Mouse (Mus musculus) T-helper 17 cell (primary cell): ENCODE data around the gene Nfib.

Experiments used
- in situ Hi-C, 2 experiments: fragments of 300-600 bp; cut with MboI, MseI; formaldehyde crosslinking; loops; 1 replicate in 1 of 2; 2 replicates in 1 of 2; pipeline ENCODE4 v1.15.1; 2025; ENCODE audit warnings: high pct_unique_total_duplicates in 2 of 2

Nfib gene

DNA sequence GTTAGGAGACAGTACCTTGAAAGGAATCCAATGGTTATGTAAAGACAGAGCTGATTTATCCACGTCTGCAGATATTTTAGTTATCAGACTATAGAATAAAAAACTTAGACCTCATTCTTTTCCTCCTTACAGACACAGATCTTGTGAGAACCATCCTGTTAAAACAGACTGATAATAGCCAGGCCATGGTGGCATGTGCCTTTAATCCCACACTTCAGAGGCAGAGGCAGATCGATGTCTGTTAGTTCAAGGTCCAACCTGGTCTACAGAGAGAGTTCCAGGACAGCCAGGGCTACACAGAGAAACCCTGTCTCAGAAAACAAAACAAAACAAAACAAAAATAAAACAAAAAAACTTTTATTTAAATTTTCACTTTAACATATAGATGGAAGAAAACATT is 264.9 kb downstream of the Nfib start:
- in situ Hi-C loops: no loop called here

DNA sequence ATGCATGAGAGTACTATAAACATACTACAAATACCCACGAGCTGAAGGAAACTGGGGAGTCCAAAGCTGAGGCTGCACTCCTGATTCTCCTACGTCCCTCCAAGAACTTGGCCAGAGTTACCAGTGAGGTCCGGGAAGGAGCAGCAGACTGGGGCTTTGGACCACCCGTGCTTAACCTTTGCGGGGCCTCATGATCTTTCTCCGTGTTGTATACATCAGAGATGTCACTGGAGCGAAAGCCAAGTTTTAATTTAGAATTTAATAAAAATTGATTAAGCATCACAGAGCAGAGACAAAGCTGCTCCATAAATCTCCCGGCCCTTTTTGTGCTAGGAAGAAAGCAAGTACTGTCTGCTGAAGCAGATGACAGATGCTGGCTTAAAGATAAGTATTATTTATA is 265.7 kb downstream of the Nfib start:
- in situ Hi-C loops: no loop called here

DNA sequence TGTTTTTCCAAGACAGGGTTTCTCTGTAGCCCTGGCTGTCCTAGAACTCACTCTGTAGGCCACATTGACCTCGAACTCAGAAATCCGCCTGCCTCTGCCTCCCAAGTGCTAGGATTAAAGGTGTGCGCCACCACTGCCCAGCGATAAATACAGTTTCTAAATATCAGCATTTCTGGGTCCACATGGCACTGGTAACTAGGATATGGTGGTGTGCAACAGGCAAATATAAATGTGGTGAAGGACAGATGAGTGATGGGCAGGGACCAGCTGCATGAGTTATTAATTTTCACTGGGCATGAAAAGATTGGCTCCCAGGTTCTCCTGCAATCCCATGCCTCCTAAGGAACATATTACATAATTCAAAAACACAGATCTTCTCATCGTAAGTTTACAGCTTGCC is 266.9 kb downstream of the Nfib start:
- in situ Hi-C loops: no loop called here

DNA sequence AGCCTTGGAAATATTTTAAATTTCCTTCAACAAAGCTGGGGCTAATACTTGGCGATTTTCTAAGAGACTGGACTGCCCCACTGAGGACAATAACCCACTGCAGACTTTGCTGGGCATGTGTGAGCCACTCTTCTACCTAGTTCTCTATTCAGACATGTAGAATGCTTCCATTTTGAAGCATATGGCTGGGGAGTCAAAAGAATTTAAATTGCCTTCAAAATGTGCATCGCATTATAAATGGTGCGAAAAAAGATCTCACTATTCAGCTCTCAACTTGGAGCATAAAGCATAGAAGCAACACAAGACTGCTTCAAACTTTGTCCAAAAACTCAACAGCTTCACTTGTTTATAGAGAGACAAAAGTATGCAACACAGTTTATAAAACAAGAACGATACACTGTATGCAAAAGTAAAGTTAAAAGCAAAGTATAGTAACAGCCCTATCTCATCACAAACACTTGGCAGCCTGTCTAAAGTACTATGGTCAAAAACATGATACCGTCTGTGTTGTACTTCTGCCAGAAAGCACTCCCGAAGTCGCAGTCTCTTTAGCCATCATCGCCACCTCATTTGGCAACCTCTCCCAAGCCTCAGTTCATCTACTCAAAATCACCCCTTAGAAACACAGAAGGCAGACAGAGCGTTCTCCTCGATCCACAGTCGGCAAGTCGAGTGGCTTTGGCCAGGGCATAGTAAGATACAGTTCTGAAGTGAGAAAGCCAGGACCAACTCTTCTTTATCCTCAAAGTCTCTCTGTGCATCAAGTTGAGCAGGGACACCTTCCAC is 267.8 kb downstream of the Nfib start:
- in situ Hi-C loops: no loop called here

DNA sequence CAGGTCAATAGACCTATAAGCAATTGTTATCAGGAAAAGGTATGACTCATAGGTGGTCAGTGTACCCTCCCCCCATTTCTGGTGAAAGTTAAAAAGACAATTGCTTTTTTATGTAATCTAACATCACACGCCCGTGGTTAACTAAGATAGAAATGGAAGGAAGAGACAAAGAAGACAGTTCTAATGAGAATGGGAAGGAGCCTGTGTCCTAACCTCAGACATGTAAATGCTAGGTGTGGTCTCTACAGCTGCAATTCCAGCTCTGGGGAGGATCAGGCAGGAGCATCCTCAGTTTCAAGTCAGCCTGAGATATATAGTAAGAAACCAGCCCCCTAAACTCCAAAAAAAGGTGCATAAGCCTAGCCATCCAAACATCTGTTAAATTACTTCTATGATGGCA is 268.9 kb downstream of the Nfib start:
- in situ Hi-C loops: no loop called here

DNA sequence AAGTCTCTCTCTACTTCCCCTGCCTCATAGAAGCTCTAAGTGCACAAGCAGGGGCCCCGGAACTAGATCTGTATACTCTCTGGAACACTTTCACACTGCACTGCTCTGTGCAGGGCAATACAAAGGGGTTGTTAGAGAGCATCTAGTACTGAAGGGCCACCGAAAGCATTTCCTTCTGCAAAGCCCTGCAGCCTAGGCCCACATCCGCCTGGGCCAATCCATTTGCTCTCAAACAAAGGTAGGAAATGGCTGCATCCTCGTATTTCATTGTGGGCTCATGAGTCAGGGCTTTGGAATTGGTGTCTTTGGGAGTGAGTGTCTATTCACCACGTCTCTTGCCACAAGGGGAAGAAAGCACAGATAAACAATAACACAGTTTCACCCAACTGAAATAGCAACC is 269.8 kb downstream of the Nfib start:
- in situ Hi-C loops: no loop called here

DNA sequence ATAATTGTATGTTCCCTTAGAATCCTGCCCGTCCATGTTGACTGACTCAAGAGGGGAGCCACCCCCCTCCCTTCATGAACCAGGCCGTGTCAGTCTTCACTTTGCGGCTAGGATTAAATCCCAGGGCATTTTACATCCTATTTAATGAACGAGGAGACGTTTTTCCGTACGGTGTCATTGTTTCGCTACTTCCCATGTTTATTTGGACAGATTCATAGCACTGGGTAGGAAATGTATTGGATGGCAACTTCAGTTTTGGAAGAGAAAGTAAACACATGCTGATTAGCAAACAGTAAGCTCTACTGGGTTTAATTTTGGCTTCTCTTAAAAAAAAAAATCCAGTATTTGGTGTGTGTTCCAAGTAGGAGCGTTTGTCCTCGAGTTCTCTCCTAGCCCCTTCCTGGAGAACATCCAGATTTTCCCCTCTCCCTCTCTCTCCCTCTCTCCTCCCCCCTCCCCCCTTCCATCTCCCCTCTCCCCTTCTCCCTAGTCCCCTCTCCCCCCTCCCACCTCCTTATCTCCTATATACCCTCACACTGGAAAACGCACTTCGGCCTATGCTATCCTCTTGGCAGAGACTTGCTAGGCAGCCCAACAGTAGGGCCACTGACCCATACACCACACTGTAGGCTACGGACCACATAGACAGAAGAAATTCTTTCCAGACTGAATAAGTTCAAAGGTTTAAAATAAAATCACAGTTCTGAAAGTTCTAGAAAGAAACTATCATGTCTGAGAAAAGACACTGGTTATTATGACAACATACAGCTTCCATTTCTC is 271.4 kb downstream of the Nfib start:
- in situ Hi-C loops: no loop called here

DNA sequence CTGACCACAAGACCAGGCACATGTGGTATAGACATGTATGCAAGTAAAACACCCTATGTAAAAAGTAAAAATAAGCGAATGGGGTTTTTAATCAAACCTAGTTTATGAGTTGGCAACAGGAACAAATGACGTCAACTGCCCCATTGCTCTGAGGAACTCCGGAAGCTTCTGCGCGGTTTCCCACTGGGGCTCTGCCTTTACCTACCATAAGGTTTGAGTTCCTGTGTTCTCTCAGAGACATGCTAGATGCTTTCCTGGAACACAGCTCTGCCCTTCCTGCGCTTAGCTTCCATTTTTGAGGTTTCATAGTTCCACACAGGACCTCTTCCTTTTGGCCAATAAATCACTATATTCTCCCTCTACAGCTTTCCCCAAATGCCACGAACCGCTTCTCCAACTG is 273.7 kb downstream of the Nfib start:
- in situ Hi-C loops: no loop called here

DNA sequence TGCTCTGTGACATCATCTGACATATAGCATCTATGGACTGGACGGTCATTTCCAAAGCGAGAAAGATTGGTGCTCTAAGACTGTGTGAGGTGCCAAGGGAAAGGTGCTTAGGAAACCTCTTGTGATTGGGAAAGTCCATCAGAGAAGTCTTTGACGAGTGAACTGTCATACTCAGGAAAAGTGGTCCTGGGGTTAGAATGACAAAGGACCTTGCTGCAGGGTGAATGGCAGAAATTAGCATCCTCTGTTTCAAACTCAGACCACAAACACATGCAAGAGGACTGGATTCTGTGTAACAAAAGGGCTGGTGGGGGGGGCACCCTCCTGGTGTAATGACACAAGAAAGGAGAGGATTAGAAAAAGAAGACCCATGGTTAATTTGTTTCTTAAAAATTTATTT is 274.7 kb downstream of the Nfib start:
- in situ Hi-C loops: no loop called here

DNA sequence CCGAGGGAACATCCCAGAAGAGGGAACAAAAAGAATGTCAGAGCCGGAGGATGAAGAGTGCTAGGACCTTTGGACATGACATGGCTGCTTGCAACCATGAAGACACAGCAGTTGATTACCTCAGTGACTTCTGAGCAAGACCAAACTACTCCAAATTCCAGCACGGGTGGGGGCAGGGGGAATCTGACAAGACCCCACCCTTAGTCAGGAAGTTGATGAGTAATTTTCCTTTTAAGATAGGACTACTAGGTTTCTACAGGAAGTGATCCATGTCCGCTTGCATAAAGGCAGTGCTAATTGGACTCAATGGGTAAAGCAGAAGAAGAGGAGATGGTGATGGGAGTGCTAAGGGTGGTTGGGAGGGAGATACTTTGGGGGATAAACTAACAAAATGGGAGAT is 279.3 kb downstream of the Nfib start:
- in situ Hi-C loops: no loop called here

DNA sequence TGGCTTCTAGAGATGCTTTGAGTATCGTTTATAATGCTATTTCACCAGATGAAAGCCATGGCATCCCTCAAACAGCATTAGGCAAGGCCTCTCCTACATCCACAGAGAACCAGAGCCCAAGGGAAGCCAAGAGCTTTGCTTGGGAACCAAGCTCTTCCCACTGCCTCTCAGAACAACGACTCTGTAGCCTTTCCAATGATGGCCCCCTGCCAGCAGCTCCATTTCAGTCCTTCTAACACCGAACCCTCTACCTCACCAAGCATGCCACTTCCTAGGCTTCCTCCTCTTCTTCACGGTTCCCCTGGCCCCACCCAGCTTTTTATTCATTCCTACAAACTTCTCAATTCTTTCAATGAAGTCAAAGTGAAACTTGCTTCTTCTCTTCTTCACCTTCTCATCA is 287.3 kb downstream of the Nfib start:
- in situ Hi-C loops: no loop called here

DNA sequence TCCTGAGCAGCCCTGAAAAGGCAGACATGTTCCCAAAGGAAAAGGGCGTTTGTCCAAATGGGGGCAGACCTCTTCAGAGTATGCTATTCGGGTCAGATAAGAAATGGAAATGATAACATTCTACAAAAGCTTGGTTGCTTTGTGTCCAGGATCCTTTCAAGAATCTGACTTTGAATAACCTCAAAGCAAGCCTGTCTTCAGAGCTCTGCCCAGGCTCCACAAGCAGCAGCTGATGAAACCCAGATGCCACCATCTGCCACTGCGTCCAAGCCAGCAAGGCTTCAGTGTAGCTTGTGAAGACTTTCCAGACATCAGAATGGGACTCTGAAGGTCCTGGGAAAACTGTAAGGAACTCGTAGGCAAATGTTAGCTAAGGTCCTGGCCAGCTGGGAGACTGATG is 289.7 kb downstream of the Nfib start:
- in situ Hi-C loops: no loop called here

DNA sequence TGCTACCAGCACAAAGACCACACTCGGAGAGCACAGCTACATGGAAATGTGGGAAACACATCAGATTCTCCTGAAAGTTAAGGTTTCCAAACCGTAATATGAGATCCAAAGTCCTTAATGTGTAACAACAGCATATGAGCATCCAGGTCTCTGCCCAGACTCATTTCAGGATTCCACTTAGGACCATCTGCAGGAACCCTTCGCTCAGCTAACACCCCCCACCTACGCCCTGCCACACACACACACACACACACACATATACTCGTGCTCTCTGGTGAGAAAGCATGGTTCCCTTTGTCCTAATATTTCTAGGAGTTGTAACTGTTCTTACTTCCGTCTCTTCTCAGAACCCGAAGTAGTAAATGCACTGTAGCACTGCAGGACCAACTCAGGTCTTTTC is 292.9 kb downstream of the Nfib start:
- in situ Hi-C loops: no loop called here

DNA sequence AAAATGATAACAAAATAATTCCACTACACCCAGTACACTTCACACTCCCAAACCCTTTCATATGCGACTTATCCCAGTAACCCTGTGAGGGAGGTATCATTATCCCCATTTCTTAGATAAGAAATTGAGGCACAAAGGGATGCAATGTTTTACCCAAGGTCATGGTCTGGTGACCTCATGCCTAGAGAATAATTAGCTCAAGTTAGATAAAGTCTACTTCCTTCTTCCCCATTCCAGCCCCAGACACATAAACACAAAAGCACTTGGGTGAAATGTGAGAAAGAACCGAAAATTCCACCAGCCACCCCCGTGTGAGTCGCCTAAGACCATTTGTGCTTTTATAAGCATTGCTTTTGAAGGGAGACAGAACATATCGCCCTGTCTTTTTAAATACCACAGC is 293.6 kb downstream of the Nfib start:
- in situ Hi-C loops: no loop called here

DNA sequence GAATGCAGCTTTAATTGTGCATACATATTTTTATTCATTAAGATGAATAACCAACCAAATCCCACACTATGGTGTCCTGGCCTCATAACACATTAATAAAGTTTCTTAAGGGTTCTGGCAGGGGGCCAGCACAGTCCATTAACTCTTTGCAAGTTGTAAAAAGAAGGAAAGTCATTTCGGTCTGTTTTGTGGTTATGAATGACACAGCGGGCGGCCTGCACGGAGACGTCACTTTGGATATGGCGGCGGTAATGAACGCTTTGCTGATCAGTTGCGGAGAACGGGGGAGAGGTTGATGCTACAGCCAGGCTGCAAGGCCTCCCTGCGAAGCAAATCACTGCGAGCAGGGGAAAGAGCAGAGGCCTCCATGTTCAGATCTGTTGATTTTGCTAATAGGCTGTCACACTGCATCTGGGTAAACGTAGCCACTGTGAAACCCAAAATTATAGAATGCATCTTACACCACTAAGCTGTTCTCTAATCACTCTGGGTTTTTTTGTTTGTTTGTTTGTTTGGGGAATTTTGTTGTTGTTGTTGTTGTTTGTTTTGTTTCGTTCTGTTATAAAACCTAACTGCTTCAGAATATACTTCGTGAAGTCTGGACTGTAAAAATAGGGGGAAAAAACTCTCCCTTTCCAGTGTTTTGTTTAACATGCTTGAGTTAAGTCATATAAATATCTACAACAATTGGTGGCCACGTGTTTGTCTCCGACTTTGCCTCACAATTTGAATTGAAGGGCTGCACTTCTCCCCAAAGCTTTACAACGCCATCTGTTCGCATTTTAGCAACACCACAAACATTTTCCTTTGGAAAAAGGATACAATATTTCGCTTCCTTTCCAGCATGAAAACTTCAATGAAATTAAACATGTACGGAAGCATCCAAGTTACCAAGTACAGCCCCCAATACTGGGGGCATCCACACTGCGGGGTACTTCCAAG is 296.8 kb downstream of the Nfib start:
- in situ Hi-C loops: no loop called here

DNA sequence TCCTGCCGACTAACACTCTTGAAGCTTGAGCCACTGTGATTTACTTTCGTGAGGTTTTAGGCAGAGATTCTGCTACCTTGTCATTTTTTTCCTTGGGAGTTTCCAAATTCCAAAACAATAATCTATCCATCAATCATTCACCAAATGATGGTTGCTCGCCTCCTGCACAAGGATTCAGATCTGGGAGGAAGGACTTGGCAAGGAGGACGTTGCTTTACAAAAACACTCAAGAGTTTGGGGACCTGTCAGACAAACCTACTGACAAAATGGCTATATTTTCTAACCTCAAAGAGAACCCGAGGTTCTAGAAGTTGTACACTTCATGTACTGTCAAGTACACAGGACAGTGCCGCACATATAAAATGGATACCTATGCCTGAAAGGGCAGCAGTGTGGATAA is 299.0 kb downstream of the Nfib start:
- in situ Hi-C loops: no loop called here

DNA sequence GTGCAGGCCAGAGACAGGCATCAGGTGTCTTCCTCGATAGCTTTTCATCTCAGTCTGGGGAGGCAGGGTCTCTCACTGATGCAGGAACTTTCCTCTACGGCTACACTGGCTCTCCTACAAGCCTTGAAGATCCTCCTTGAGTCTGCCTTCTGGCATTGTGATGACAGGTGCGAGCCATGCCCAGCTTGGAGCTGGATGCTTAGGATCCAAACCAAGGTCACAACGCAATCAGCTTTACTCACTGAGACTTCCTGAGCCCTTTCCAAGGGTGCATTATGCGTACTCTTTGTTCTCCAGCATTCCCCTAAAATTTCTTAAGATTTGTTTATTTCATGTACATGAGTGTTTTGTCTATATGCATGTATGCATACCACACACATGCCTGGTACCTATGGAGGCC is 299.8 kb downstream of the Nfib start:
- in situ Hi-C loops: no loop called here

DNA sequence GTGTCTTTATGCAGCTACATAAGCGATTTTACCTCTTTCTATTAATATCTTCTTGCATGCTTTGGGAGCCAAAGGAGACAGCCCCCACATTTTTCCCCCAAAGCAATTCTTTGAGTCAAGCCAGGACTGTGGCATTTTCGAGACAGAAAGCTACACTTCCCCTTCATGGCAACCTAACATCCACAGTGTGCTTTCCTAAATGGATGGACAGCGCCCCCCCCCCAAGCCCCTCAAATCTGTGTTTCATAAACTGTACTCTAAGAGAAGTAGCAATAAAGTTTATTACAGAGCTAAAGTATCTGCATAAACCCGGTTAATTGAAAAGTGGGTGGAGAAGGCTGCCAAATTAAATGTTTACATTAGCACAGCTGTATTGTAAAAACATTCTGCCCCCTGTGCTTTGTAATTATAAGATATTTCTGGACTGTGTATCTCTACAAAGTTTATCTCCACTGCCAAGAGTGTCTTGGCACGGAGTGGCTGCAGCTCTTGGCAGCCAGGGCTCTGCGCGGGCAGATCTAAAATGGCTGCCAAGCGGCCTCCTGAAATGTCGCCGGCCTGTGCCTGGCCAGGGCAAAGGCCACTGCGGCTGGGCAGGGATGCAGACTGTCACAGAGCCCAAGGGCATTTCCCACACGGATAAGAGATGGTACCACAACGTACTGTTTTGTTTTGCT is 301.4 kb downstream of the Nfib start:
- in situ Hi-C loops: no loop called here

DNA sequence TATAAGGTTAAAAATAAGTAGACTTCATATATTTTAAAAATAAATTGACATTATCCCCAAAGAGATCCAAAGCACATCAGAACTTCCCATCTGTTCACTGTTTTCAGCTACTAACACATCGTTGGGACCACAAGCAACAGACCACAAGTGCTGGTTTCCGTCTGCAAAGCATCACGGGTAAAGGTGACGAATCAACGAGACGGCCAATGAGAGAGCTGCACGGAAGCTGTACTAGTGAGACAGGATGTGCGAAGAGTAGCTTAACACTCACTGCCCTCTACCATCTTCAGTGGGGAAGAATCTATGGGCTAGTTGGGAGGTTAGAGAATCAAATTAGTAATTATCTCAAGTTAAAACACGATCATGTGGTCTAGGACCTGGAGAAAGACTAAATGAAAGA is 302.9 kb downstream of the Nfib start:
- in situ Hi-C loops: no loop called here

DNA sequence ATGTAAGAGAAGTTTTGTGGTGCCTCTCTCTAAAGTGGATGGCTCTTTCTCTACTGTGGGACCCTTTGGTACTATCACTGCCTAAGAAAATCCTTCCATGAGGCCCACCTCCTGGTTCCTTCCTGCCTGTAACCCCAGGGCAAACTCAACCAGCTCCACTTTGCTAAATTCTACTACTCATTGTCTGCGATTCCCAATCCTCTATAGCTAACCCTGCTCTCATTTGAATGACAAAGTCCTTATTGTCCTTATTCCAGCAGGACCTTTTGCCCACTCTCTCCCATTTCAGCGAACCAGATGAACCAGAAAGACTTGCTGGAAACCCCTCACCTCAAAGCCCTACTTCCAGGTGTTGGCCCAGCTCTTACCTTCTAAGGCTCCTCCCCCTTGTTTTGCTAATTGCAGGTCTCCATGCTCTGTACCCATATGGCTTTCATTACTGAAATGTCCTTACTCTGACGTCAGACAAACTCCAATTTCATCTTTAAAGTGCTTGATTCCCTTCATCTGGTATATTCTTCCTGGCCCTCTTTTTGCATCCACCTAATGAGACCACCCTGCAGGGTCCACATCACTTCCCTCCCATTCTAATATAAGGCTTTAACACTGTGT is 304.0 kb downstream of the Nfib start:
- in situ Hi-C loops: no loop called here

DNA sequence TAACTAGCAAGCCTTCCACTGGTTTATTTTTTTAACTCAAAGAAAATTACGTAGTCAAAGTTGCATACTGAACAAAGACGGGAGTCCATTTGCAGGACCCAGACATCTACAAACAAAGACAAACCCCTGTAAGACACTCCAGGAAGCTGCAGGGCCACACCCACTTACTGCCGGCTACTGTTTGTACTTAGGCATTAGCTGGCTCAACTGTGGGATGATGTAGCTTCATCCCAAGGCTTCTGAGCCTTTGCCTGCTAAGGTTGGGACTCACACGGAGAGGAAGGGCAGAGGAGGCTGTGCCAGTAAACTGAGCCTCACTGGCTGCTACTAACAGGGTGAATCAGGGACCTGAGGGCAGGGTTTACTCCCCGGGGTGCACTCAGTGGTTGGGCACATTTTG is 305.0 kb downstream of the Nfib start:
- in situ Hi-C loops: no loop called here
